Mouse (Mus musculus) bone marrow macrophage, adult 2 months (primary cell): ENCODE measurements around the gene Prdx5. TPM values are rescaled to one million over a fixed set of nuclear protein-coding genes. Genes with fewer than 3 reads are reported as not detected.

Experiments
- H3K27ac ChIP-seq: 2 replicates; pipeline ENCODE4 v1.5.1; 2012; ENCODE audit warnings: low read depth, low read length; ENCODE audit not compliant: insufficient read depth
- H3K4me1 ChIP-seq: 2 replicates; pipeline ENCODE4 v1.6.1; 2012; ENCODE audit warnings: low read length; ENCODE audit not compliant: control insufficient read depth, insufficient read depth
- H3K4me3 ChIP-seq: 2 replicates; pipeline ENCODE4 v1.5.1; 2012; ENCODE audit warnings: mild to moderate bottlenecking, low read length, moderate library complexity; ENCODE audit not compliant: insufficient read depth
- CTCF ChIP-seq: IDR thresholded peaks from 2 replicates; pipeline ENCODE4 v1.5.1; 2012; ENCODE audit warnings: low read depth, mild to moderate bottlenecking, low read length, moderate library complexity
- POLR2A ChIP-seq: IDR thresholded peaks from 2 replicates; pipeline ENCODE4 v1.6.1; 2012; ENCODE audit warnings: mild to moderate bottlenecking, low read depth, low read length, borderline replicate concordance
- polyA plus RNA-seq: library from polyadenylated mRNA; stranded (reverse); fragments of >200 nt; gene quantifications from 2 replicates; pipeline ENCODE4 v1.2.4, GENCODE M21; 2012; ENCODE audit not compliant: missing spikeins, insufficient read depth, insufficient read length

The Prdx5 gene
- polyA plus RNA-seq, 1 experiment, result 349 TPM

GRCm38 (mm10) chr19:6869355-6869754, 40.6 kb downstream of the Prdx5 start:
- peak overlapping the region; percentile 50 for H3K4me3 ChIP-seq
- H3K4me1 ChIP-seq, result peaks cover 33% of the 10 kb centered on the region
- H3K27ac ChIP-seq, result peak overlapping the region; percentile 51
- TF ChIP-seq CTCF (no peak), POLR2A (no peak)

- Histone ChIP-seq H3K4me1 (peaks cover 16% of the 10 kb centered on the region), H3K4me3 (no peak overlapping the region), H3K27ac (no peak overlapping the region)
- TF ChIP-seq CTCF (no peak), POLR2A (no peak)
Measured at GRCm38 (mm10) chr19:6861451-6861850, 48.5 kb downstream of the Prdx5 start.

GRCm38 (mm10) chr19:6860706-6861105, 49.2 kb downstream of the Prdx5 start:
- H3K27ac ChIP-seq, result no peak overlapping the region
- H3K4me3 ChIP-seq, result no peak overlapping the region
- no peak for TF ChIP-seq CTCF
- TF ChIP-seq POLR2A, result no peak
- H3K4me1 ChIP-seq, result peaks cover 23% of the 10 kb centered on the region

GRCm38 (mm10) chr19:6859971-6860370, 49.9 kb downstream of the Prdx5 start:
- Histone ChIP-seq H3K4me3 (no peak overlapping the region), H3K4me1 (peaks cover 23% of the 10 kb centered on the region), H3K27ac (no peak overlapping the region)
- TF ChIP-seq POLR2A, result no peak
- TF ChIP-seq CTCF, result no peak

GRCm38 (mm10) chr19:6859032-6859651, 50.8 kb downstream of the Prdx5 start:
- Histone ChIP-seq H3K4me3 (peak overlapping the region; percentile 78), H3K27ac (no peak overlapping the region), H3K4me1 (peaks cover 23% of the 10 kb centered on the region)
- TF ChIP-seq POLR2A (no peak), CTCF (no peak)

GRCm38 (mm10) chr19:6858031-6858430, 51.9 kb downstream of the Prdx5 start, which contains the start of gene Ccdc88b:
Ccdc88b (minus strand) TSS chr19:6858211.
- Histone ChIP-seq H3K4me1 (peaks cover 23% of the 10 kb centered on the region), H3K27ac (peak within 1 kb of the TSS; percentile 78), H3K4me3 (peak within 1 kb of the TSS; percentile 78)
- TF ChIP-seq POLR2A, result no peak
- TF ChIP-seq CTCF, result no peak

- peak overlapping the region; percentile 78 for H3K4me3 ChIP-seq
- peak overlapping the region; percentile 78 for H3K27ac ChIP-seq
- TF ChIP-seq POLR2A, result no peak
Measured at GRCm38 (mm10) chr19:6857391-6858005, 52.4 kb downstream of the Prdx5 start.

GRCm38 (mm10) chr19:6857003-6857360, 52.9 kb downstream of the Prdx5 start:
- no peak for TF ChIP-seq CTCF
- TF ChIP-seq POLR2A, result no peak
- H3K4me1 ChIP-seq, result peaks cover 23% of the 10 kb centered on the region
- H3K27ac ChIP-seq, result no peak overlapping the region
- H3K4me3 ChIP-seq, result peak overlapping the region; percentile 78

More at GRCm38 (mm10) chr19:6857391-6858005, 52.4 kb downstream of the Prdx5 start:
- peaks cover 23% of the 10 kb centered on the region for H3K4me1 ChIP-seq

Other genes starting within 250 kb of the Prdx5 start
- gene Rps6ka4, start 69.5 kb downstream of the Prdx5 start, polyA plus RNA-seq, result 17.9 and 20.5 TPM in 2 replicates
- 31.8 and 33.2 TPM in 2 replicates for gene Ccdc88b, start 51.9 kb downstream of the Prdx5 start, polyA plus RNA-seq
- gene Trmt112, start 408 bp downstream of the Prdx5 start, polyA plus RNA-seq, result 71.2 and 82.0 TPM in 2 replicates
- 35.3 and 41.6 TPM in 2 replicates for gene Esrra, start 11.7 kb upstream of the Prdx5 start, polyA plus RNA-seq
- gene Catsperz, start 15.3 kb upstream of the Prdx5 start, polyA plus RNA-seq, result not detected in 2 replicates
- gene Kcnk4, start 24.4 kb upstream of the Prdx5 start, polyA plus RNA-seq, result not detected in 2 replicates
- 36.2 and 38.5 TPM in 2 replicates for gene Bad, start 31.8 kb upstream of the Prdx5 start, polyA plus RNA-seq
- 31.6 and 36.4 TPM in 2 replicates for gene Gpr137, start 32.4 kb upstream of the Prdx5 start, polyA plus RNA-seq
- 64.2 and 73.7 TPM in 2 replicates for gene Ppp1r14b, start 64.9 kb upstream of the Prdx5 start, polyA plus RNA-seq
- gene Plcb3, start 66.4 kb upstream of the Prdx5 start, polyA plus RNA-seq, result 39.8 and 40.6 TPM in 2 replicates
- 118 and 126 TPM in 2 replicates for gene Fkbp2, start 70.4 kb upstream of the Prdx5 start, polyA plus RNA-seq
- 30.1 and 39.9 TPM in 2 replicates for gene Vegfb, start 77.5 kb upstream of the Prdx5 start, polyA plus RNA-seq
- 26.8 and 32.2 TPM in 2 replicates for gene Dnajc4, start 82.5 kb upstream of the Prdx5 start, polyA plus RNA-seq
- gene Nudt22, start 86.0 kb upstream of the Prdx5 start, polyA plus RNA-seq, result 9.6 and 11.1 TPM in 2 replicates
- 1.7 and 2.5 TPM in 2 replicates for gene Trpt1, start 86.0 kb upstream of the Prdx5 start, polyA plus RNA-seq
- 179 and 190 TPM in 2 replicates for gene Fermt3, start 109.4 kb upstream of the Prdx5 start, polyA plus RNA-seq
- 54.7 and 56.2 TPM in 2 replicates for gene Stip1, start 129.9 kb upstream of the Prdx5 start, polyA plus RNA-seq
- 14.9 and 18.3 TPM in 2 replicates for gene Macrod1, start 146.7 kb upstream of the Prdx5 start, polyA plus RNA-seq
- gene Flrt1, start 195.6 kb upstream of the Prdx5 start, polyA plus RNA-seq, result not detected in 2 replicates